Mouse (Mus musculus): ENCODE results near the gene Tbkbp1. TPM values are rescaled to one million over a fixed set of nuclear protein-coding genes. Genes with fewer than 3 reads are reported as not detected.

Tbkbp1 gene
- total RNA-seq, 2 experiments from 2014 or later = 0.96 to 6.3 TPM

DNA sequence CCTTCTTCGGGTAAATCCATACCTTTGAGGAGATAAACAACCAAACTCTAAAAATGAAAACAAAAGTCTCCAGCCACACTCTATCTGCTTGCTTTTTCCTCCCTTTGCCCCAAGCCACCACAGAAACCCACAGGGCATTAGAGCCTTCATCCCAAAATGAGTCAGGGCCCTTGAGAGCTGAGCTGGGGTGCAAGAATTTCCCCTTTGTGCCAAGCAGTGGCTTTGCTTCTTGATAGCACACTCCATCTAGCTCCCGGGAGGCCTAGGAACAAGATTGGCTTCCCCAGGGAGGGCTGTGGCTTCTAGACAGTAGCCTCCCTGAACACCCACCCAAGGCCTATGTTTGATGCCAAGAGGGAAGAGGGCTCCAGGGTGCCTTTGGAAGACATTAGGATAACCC is 19.6 kb downstream of the Tbkbp1 start:
- ATAC-seq (replicated peaks; ENCODE audit: low FRiP score, poor library complexity, severe bottlenecking) = no peak

DNA sequence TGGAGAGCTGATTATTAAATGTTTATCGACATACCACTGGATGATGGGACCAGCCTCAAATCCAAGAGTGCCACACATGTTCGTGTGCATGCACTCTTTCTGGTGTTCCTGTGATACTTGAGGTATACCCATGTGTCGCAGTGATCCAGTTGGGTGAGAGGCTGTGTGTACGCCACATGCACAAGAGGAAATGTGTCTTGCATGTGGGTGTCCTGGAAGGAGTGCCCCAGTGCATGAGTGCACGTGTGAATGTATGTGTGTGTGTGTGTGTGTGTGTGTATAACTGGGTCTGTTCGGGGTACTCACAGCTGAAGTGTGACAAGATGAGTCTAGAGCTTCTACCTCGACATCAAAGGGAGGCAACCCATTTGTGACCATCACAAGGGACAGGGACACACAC is 21.0 kb downstream of the Tbkbp1 start:
- ATAC-seq (replicated peaks; ENCODE audit: low FRiP score, poor library complexity, severe bottlenecking) = no peak

DNA sequence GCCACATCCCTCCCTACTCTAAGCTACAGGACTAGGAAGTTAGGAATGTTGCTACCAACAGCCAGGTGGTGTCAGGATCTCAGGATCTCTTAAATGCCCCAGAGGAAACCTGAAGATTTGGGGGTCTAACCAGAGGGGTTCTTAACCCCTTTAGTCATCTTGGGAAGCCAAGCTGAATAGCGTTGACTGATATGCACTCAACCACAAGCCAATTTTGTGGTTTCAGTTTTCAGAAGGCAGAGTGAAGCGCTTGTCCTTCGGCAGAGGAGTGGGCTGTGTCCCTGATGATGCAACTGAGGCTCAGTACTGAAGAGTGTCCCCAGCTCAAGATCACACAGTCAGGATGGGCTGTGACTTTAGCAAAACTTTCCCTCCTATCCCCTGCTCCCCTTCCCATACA is 22.3 kb downstream of the Tbkbp1 start:
- ATAC-seq (replicated peaks; ENCODE audit: low FRiP score, poor library complexity, severe bottlenecking) = no peak

DNA sequence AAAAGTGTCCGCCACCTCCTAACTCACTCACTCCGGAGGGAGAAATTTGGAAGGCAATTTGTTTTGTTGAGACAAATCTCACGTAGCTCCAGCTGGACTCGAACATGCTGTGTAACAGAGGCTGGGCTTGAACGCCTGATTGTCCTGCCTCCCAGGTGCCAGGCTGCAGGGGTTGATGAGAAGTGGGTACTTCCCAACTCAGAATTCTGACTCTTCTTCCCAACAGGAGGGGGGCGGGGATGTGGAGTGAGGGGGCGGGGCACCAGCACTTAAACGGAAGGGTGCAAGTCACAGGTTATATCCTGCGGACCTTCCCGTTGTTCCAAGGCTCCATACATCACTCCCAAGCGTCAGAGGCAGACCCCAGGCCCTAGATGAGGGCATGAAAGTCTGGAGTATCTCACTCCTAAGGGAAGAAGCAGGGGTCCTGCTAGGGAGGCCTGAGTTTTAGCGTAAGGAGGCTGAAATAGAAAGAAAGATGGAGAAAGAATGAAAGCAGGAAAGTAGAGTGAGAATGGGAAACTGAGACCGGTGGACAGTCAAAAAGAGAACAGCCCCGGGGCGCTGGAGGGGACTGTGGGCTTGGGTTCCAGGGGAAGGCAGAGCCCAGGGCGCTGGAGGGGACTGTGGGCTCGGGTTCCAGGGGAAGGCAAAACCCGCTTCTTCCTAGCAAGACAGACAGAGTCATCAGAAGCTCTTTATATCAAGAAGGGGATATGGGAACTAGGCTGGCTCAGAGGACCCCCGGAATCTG is 23.6 kb downstream of the Tbkbp1 start:
- ATAC-seq (replicated peaks; ENCODE audit: low FRiP score, poor library complexity, severe bottlenecking) = no peak

DNA sequence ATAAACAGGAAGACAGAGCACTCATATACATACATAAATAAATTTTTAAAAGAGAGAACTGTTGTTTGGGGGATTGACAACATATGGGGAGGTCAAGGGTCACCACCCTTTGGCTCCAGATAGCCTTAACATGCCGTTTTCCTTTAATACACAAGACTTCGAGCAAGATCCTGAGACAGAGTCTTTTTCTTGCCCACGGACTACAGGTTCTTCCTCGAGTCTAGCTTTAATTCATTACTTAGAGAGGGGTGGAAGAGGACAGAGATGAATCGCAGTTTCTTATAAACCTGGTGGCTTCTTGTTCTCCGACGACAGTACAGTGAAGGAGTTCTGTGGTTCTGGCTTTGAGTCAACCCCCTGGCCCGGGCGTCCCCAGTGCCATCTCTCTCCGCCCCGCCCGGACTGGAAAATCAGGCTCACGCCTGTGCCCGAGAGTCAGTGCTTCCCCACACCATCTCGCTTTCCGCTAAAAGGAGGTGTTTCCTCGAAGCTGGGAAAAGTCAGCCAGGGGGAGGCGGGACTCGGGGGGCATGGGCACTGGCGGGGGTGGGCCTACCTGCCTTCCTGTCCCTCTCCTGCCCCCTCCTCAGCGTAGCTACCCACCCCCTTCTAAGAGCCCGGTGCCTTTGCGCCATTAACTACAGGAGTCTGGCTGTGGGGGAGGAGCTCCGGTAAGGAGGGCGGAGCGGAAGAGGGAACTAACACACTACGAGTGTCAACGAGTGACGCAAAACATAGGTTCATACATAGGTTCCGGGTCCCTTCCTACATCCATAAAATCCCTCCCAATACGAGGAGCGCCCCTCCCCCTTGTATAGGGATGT is 24.4 kb downstream of the Tbkbp1 start:
- no peak; the same call in 1 of the 2 replicates for ATAC-seq (replicated peaks; ENCODE audit: low FRiP score, poor library complexity, severe bottlenecking)

DNA sequence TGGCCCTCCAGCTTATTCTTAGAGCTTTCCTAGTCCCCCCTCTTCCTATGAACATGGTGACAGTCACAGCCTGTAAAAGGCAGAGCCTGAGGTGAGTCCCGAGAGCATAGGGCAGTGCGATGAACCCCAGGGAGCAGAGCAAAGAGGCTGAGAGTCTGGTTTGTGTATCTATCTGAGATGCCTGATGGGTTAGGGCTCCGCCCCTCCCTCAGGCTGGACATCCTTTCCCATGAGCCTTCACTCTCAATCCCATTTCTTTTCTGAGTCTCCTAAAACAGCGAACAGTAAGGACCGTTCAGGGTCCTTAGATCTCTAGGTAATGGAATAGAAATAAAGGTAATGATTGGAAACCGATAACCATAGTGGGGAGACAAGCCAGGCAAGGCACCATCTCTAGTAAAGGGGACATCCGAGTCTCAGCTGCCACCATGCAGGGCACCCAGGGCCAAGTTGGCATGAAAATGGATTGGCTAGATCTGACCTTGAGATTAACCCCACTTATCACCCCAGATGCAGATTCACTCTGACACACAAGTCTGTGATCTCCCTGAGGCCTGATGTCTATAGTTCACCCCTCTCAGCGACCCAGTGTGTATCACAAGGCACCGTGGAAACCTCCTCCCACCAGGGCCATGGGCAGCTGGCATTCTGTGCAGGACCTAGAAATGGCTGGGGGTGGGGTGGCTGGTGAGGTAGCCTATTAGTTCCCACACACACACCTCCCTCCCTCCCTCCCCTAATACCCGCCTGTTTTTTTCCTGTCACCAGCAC is 26.8 kb downstream of the Tbkbp1 start:
- no peak for ATAC-seq (replicated peaks; ENCODE audit: low FRiP score, poor library complexity, severe bottlenecking)

DNA sequence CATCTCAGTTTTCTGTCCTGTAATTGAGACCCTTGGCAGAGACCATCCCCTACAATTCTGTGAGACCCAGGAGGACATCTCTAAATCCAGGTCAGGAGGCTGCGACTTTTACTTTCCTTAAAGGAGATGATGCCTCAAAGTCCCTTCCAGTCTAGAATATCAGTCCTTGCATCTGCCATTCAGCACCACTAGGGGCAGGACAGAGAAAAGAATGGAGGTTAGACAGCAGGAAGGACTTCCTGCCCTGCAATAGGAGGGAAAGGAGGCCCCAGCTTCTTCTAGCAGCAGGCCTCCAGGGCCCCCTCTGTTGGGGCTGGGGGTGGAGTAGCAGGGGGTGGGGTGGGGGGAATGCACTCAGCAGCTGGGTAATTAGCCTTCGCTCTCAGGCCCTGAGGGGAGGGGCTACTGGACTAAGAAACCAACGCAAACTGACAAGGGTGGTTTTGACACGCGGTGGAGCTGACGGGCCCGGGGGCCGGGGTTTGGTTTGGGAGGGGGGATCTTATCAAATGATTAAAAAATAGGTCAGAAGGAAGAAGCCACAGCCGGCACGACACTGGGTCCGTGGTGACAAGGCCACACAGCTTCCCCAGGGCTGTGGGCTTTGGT is 27.9 kb downstream of the Tbkbp1 start:
- no peak for ATAC-seq (replicated peaks; ENCODE audit: low FRiP score, poor library complexity, severe bottlenecking)

DNA sequence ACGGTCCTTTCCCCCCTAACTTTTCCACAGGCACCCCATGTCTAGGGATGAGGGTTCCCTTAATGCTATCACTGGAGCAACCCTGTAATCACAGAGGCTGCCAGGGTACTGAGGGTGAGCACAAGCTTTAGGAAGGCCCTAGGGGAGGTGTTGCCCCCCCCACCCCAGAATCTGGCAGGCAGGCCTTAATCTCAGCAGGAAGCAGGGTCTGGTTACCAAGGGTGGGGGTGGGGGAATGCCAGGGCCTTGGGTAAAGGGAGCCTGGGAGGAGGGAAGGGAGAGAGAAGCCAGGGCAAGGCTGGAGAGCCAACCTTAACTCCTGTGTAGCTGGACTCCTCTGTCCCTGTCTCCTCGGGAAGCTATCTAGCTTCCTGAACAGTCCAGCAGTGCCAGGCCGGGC is 30.7 kb downstream of the Tbkbp1 start:
- ATAC-seq (replicated peaks; ENCODE audit: low FRiP score, poor library complexity, severe bottlenecking) = no peak

DNA sequence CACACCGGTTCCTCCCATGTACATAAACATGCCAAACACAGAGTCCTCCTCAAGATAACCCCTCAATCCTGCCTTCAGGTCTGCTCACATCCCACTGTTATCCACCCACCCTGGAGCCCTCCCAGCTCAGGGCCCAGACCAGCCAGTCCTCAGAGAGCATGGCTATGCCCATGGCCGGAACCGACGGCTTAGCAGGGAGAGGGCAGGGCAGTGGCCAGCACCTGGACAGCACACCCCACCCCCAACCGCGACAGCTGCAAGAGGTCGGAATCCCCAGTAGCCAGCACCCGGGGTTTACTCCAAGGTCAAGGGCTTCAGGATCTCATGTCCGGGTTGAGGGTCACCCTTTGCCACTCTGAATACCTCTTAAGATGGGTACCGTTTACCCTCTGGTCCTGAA is 31.1 kb downstream of the Tbkbp1 start:
- ATAC-seq (replicated peaks; ENCODE audit: low FRiP score, poor library complexity, severe bottlenecking) = no peak

DNA sequence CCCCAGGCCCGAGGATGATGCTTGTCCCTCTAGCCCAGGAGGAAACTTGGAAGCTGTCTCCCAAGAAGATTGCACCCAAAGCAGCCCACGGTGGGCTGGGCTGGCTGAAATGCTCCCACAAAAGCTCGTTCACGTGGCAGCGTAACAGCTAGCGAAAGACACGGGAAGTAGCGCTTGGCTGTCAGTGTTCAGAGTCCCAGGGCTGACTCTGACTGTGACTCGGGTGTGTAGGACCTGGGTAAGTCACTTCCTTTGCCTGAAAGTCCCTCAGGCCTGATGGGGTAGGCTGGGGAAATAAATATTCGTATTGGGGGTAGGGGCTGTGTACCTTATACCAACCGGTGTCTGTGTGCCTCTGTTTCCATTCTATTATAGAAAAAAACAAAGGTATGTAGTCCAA is 35.5 kb downstream of the Tbkbp1 start:
- no peak for ATAC-seq (replicated peaks; ENCODE audit: low FRiP score, poor library complexity, severe bottlenecking)

DNA sequence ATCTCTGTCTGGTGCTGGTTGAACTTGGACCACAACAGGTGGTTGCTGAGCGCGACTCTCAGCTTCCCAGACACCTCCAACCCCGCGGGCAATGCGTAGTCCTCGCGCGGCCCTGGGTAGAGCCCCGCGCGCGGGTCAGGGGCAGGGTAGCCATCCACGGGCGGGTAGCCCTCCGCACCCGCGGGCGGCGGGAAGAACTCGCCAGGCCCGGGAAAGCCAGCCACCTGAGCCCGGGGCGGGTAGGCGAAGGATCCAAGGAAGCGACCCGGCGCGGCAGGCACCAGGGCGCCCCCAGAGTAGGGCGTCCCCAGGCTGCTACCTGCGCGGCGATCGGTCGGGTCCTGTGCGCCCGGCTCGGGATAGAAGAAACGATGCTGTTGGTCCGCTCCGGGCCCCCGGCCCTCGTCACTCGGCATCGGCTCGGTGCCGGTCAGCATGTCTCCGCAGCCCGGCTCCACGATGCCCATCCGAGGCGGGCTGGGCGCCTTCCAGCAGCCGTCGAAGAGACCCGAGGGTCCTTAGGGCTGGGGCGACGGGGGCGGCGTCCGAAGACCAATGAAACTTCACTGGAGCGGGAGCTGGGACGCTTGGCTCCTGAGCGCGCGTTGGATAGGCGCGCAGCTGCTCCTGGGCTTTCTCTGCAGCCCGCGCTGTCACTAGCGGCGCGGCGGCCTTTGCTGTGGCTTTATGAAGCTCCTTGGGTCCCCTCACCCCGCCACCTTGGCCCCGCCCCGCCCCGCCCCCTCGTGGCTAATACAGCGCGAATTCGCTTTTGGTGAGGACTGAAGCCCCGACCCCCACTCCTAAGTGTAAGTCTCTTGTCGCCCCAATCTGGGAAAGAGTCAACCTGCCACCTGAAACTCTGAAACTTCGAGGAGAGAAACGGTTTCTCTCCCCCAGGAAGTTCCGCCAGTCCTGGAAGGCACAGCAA is 36.4 kb downstream of the Tbkbp1 start, which contains the start of gene Tbx21:
TSS of gene Tbx21 (minus strand) at position 661 of the 931 bp plus-strand sequence.
- no peak for ATAC-seq (replicated peaks; ENCODE audit: low FRiP score, poor library complexity, severe bottlenecking)

DNA sequence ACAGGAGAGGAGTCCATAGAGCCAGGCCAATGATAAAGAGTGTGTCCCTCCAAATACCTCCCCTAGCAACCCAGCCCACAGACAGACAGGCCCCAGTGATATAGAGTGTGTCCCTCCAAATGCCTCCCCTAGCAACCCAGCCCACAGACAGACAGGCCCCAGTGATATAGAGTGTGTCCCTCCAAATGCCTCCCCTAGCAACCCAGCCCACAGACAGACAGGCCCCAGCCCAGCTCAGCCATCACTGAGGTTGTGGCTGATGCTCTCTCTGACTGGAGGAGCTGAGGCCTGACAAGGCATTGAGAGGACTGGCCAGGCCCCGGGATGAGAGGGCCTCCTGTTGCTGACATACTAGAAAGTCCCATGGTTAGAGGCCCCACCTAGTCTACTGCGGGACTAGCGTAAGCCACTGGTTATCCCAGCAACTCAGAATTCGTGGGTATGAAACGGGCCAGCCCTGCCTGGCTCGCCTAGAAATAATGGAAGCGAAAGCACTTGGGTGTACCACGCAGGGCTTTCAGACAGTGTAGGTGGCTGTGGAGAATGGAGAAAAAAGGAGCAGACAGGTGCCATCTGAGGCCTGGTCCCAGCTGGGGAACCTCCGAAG is 38.7 kb downstream of the Tbkbp1 start:
- no peak for ATAC-seq (replicated peaks; ENCODE audit: low FRiP score, poor library complexity, severe bottlenecking)

DNA sequence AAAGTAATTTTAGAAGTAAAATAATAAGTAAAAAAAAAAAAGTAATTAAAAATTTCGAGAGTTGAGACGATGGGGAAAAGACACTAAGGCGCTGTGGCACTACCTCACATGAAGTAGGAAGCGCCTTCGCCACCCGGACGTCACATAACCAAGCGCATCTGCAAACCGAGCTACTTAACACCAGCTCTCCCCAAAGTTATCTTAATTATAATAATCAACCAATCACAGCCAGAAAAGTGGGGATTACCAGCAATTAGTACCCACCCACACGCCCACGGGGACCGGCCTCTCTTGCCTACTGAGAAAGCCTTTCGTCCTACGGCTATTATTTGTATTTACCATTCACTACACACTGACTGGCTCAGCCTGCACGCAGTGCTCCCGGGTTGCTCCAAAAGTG is 42.3 kb downstream of the Tbkbp1 start:
- ATAC-seq (replicated peaks; ENCODE audit: low FRiP score, poor library complexity, severe bottlenecking) = no peak

DNA sequence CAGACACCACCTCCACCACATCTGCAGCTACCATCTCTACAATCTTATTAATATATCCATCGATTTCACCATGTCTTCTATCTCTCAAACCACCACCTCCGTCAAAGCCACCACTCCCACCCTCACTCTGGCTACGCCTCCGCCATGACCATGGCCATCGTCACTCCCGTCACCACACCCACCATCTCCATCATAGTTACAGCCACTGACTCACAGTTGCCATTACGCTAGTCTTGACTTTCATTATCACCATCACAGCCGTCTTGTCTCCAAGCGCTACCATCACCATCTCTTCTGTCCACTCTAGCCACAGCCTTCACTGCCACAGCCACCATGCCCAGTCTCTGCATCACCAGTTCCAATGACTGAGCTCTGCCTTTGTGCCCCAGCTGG is 47.2 kb downstream of the Tbkbp1 start:
- ATAC-seq (replicated peaks; ENCODE audit: low FRiP score, poor library complexity, severe bottlenecking) = no peak

DNA sequence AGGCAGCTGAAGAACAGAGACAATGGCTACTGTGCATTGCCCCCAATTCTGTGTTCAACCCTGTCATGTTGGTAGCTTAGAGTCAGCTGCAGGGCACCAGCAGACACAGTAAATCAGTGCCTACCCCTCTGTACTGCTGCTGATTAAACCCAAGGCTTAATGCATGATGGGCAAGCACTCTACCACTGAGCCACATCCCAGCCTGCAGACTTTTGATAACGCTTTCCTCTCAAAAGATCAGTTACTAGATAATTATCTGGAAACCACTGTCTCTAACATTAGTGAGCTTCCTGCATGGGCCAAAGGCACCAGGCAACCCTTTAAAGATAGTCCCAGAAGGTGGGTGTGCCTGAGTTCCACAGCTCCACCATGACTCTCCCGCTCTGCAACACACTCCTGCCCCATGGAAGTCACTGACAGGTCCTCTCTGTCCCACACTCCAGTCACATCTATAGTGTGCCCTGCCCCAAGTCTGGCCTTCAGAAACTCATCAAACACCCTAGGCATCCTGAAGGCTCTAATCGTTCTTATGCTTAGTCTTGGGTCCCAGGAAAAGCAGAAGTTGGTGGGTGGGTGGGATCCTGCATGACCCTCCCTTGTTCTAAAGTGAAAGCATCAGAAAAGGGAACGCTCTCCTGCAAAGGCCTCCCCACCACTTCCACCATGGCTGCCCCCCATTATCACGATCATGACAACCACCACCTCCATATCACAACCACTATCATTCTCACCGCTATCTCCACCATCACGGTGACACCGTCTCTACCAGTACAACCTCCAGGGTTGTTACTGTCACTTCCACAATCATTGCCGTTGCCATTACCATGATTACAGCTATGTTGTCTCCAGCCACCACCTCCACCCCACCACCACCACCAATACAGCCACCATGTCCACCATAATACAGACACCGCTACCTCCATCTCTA is 47.9 kb downstream of the Tbkbp1 start:
- ATAC-seq (replicated peaks; ENCODE audit: low FRiP score, poor library complexity, severe bottlenecking) = no peak

DNA sequence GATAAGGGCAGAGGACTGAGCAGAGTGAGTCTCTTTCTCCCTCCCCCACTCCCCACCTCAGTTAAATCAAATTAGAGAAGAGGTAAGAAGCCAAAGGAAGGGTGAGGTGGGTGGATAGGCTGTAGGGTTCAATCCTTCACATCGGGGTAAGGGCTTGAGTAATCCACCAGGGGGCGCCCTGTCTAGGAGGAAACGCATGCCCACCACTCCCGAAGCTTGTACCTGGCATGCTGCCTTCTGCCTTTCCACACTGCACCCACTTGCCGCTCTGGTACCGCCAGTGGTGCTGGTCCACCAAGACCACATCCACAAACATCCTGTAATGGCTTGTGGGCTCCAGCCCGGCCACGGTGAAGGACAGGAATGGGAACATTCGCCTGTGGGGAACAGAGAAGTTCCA is 49.6 kb downstream of the Tbkbp1 start:
- peak; percentile 80 for ATAC-seq (replicated peaks; ENCODE audit: low FRiP score, poor library complexity, severe bottlenecking)

DNA sequence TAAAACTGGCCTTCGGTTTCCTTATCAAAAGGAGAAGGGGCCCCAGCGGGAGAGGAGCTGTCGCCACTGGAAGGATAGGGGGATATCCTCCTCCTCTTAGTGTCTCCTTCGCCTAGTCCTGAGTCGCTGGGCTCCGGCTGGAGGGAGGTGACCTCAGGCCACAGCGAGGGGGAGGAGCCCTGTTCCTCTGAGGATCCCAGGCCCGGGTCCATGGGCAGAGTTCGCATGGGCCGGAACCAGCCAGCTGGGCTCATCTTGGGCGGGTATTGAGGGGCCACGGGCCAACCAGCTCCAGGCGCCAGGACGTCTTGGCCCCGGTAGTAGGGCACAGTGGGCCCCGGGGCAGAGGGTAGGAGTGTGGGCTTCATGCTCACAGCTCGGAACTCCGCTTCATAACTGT is 52.5 kb downstream of the Tbkbp1 start:
- ATAC-seq (replicated peaks; ENCODE audit: low FRiP score, poor library complexity, severe bottlenecking) = no peak

DNA sequence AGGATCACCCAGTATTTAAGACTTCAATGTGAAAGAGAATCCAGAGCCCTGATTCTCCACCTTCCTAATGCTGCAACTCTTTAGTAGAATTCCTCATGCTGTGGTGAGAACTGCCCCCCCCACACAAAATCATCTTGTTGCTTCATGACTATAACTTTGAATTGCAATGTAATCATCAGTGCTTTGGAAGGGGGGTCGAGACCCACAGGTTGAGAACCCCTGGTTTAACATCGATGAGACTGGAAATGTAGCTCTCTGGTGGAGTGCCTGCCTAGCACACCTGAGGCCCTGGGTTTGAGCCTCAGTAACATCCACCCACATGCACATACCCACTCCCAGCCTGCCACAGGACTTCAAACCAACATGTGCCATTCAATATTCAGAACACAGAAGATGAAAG is 56.7 kb downstream of the Tbkbp1 start:
- ATAC-seq (replicated peaks; ENCODE audit: low FRiP score, poor library complexity, severe bottlenecking) = no peak

All from erythroblast, adult 5-6 weeks (primary cell).